Comparison of ENCODE assay signal across 9 mouse cellular contexts in the genomic region with DNA sequence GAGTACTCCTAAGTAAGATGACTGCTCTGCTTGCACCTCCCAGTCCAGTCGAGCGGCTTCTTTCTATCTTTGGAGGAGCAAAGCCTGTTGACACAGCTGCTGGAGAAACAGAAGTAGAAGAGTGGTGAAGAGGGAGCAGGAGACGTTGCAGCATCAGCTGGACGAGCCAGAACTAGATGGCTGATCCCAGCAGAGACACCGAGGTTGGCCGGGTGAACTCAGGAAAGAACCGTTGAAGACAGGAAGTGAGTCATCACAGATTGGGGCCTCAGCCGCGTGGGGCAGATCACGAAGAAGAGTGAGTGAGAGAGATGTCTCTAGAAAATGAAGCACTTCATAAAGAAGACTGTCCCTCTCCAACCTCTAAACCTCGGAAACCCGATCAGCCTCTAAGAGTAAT. TPM values are rescaled to one million over a fixed set of nuclear protein-coding genes. Genes with fewer than 3 reads are reported as not detected.
DNase-seq lines count a peak whose midpoint lies in the region.
"Had no signal": no experiment of that assay in that cellular context is flagged by ENCODE, and none has a peak within 500 bp of the region (broad histone marks: within the 10 kb centered on the region; RNA-seq: fewer than 3 reads in every experiment).

No protein-coding gene starts in this region.

- WGBS in embryonic facial prominence, embryonic 10.5 days, result 58% methylated on average over 12 of the region's 12 CpGs

- peaks cover 27% of the 10 kb centered on the region for H3K27me3 ChIP-seq in embryonic facial prominence, embryonic 10.5 days (replicated peaks; ENCODE audit: low read depth, poor library complexity, severe bottlenecking)
- H3K27me3 ChIP-seq: lung, embryonic 15.5 days had no signal

- H3K36me3 ChIP-seq in embryonic facial prominence, embryonic 10.5 days (replicated peaks), result no peaks in the 10 kb centered on the region
- H3K36me3 ChIP-seq: lung, embryonic 15.5 days had no signal

- no peaks in the 10 kb centered on the region for H3K9me3 ChIP-seq in embryonic facial prominence, embryonic 10.5 days
- H3K9me3 ChIP-seq: lung, embryonic 15.5 days had no signal

- peaks cover 79% of the 10 kb centered on the region for H3K4me1 ChIP-seq in embryonic facial prominence, embryonic 10.5 days

- H3K4me3 ChIP-seq in embryonic facial prominence, embryonic 10.5 days, result no peak overlapping the region
- H3K4me3 ChIP-seq: lung, embryonic 15.5 days had no signal

- DNase-seq in heart, adult 11 months, result peak; percentile 89
- DNase-seq in heart, adult 8-10 months (ENCODE audit: low spot score), result no peak
- peak; percentile 8 for DNase-seq in A20 (ENCODE audit: low read depth, low spot score)
- DNase-seq in embryonic facial prominence, embryonic 10.5 days (ENCODE audit: low spot score), result no peak
- peak; percentile 50 for DNase-seq in naive thymus-derived CD4-positive, alpha-beta T cell, adult 2 months (ENCODE audit: low read depth)
- DNase-seq in cerebellum, adult 8-10 months, result no peak
- DNase-seq in adipocyte (ENCODE audit: low spot score), result no peak
- no peak for DNase-seq in retina, postnatal 1 day

- peak overlapping the region; percentile 30; the same call in 1 of the 2 replicates for H3K27ac ChIP-seq in embryonic facial prominence, embryonic 10.5 days (replicated peaks)
- H3K27ac ChIP-seq: lung, embryonic 15.5 days had no signal

RNA-seq across cellular contexts. Expression of a gene that starts 18.5 kb away (rescaled TPM):
- 1 to 10 TPM in 1 of 4 experiments, under 1 TPM in 3; 0.87 to 1.1 (median 0.90) TPM for total RNA-seq in heart, adult 8-10 months (2022)
- polyA plus RNA-seq in embryonic facial prominence, embryonic 10.5 days (2016; fragmentation: Nextera tagmentation; extraction: Ambion mirVana), result 26.1 and 29.8 TPM in 2 replicates

RNA-seq across cellular contexts. Expression of a gene that starts 45.8 kb away (rescaled TPM):
- total RNA-seq in heart, adult 8-10 months (2022), result 10 to 100 TPM; 44.5 to 62.8 (median 52.1) TPM
- 24.7 and 28.9 TPM in 2 replicates for polyA plus RNA-seq in embryonic facial prominence, embryonic 10.5 days (2016; fragmentation: Nextera tagmentation; extraction: Ambion mirVana)

Comparison
In these comparisons a context has a peak if more than half of its experiments do, and no peak if none do; other contexts are left out.
1. DNase-seq: peak in heart, adult 11 months (single experiment), A20 (single experiment) and naive thymus-derived CD4-positive, alpha-beta T cell, adult 2 months (single experiment); none in heart, adult 8-10 months (single experiment), embryonic facial prominence, embryonic 10.5 days (single experiment), cerebellum, adult 8-10 months (single experiment), adipocyte (single experiment) and retina, postnatal 1 day (single experiment).